Mouse (Mus musculus) frontal cortex, adult (tissue): ENCODE measurements at regions not wholly inside any gene's neighbourhood (a gene's known extent, or its start where the extent isn't known, plus 50 kb on each side); places are given as distances from the start of the nearest gene placed in this dataset.

ENCODE experiments used
- ATAC-seq: cut with Nextera tagmentation; 2 replicates; pipeline ENCODE4 v1.9.2; 2017; ENCODE audit warnings: mild to moderate bottlenecking, moderate library complexity, mixed read lengths; ENCODE audit not compliant: low TSS enrichment

- ATAC-seq: no peak
Measured at GRCm38 (mm10) chr11:56290651-56291578, 250.1 kb upstream of the Nmur2 start.

- peak; percentile 93 for ATAC-seq
Measured at GRCm38 (mm10) chr11:56285575-56286260, 244.9 kb upstream of the Nmur2 start.

- ATAC-seq: peak; percentile 51; the same call in 1 of the 2 replicates
Measured at GRCm38 (mm10) chr11:56281201-56281600, 240.4 kb upstream of the Nmur2 start.

- ATAC-seq: peak; percentile 20; the same call in 1 of the 2 replicates
Measured at GRCm38 (mm10) chr11:56280216-56280615, 239.4 kb upstream of the Nmur2 start.

GRCm38 (mm10) chr11:56269915-56270493, 229.2 kb upstream of the Nmur2 start:
- no peak for ATAC-seq

GRCm38 (mm10) chr11:56262726-56263125, 221.9 kb upstream of the Nmur2 start:
- no peak for ATAC-seq

GRCm38 (mm10) chr11:56256356-56256755, 215.5 kb upstream of the Nmur2 start:
- no peak for ATAC-seq

GRCm38 (mm10) chr11:56254437-56254836, 213.6 kb upstream of the Nmur2 start:
- peak; percentile 72 for ATAC-seq

- no peak for ATAC-seq
Measured at GRCm38 (mm10) chr11:56247333-56247823, 206.6 kb upstream of the Nmur2 start.

GRCm38 (mm10) chr11:56246549-56247332, 205.9 kb upstream of the Nmur2 start:
- ATAC-seq: peak; percentile 88

GRCm38 (mm10) chr11:56244951-56245350, 204.1 kb upstream of the Nmur2 start:
- peak; percentile 50 for ATAC-seq

GRCm38 (mm10) chr11:56243447-56243846, 202.6 kb upstream of the Nmur2 start:
- peak; percentile 10 for ATAC-seq

- no peak for ATAC-seq
Measured at GRCm38 (mm10) chr11:56238745-56239144, 197.9 kb upstream of the Nmur2 start.

GRCm38 (mm10) chr11:56224999-56225398, 184.2 kb upstream of the Nmur2 start:
- no peak for ATAC-seq

- ATAC-seq: no peak
Measured at GRCm38 (mm10) chr11:56215706-56216105, 174.9 kb upstream of the Nmur2 start.

- peak; percentile 65 for ATAC-seq
Measured at GRCm38 (mm10) chr11:56201844-56202243, 161.0 kb upstream of the Nmur2 start.

GRCm38 (mm10) chr11:56195316-56195715, 154.5 kb upstream of the Nmur2 start:
- peak; percentile 72 for ATAC-seq

- ATAC-seq: peak; percentile 81
Measured at GRCm38 (mm10) chr11:56193426-56193825, 152.6 kb upstream of the Nmur2 start.

GRCm38 (mm10) chr11:56173895-56174294, 133.1 kb upstream of the Nmur2 start:
- no peak for ATAC-seq

- peak; percentile 66 for ATAC-seq
Measured at GRCm38 (mm10) chr11:56173246-56173645, 132.4 kb upstream of the Nmur2 start.

GRCm38 (mm10) chr11:56169576-56169975, 128.8 kb upstream of the Nmur2 start:
- ATAC-seq: peak; percentile 87
